Mouse (Mus musculus): ENCODE measurements around the gene Enkd1. TPM values are rescaled to one million over a fixed set of nuclear protein-coding genes. Genes with fewer than 3 reads are reported as not detected.
A peak's percentile ranks its signal among the peaks of the same experiment; 100 is the strongest.

The Enkd1 gene
- polyA plus RNA-seq, 1 experiment from 2014 or later, result 11.6 TPM

- Histone ChIP-seq H3K27ac (no peak overlapping the region), H3K36me3 (replicated peaks; ENCODE audit: control insufficient read depth, insufficient read depth) (peaks cover 18% of the 10 kb centered on the region), H3K4me3 (replicated peaks; ENCODE audit: low read length) (no peak overlapping the region), H3K4me1 (replicated peaks; ENCODE audit: control insufficient read depth, insufficient read depth, low read length) (no peaks in the 10 kb centered on the region), H3K27me3 (ENCODE audit: control insufficient read depth, insufficient read depth, low read length) (no peaks in the 10 kb centered on the region), H3K4me2 (replicated peaks) (no peak overlapping the region), H3K9me3 (ENCODE audit: control insufficient read depth, low read length) (no peaks in the 10 kb centered on the region), H3K9ac (no peak overlapping the region)
- DNase-seq (ENCODE audit: low spot score) (no peak), ATAC-seq (ENCODE audit: low FRiP score) (no peak)
- WGBS, result 65% methylated on average over 8 of the region's 8 CpGs
Observed at GRCm38 (mm10) chr8:105687512-105687911, 20.5 kb downstream of the Enkd1 start.

GRCm38 (mm10) chr8:105686551-105686950, 21.5 kb downstream of the Enkd1 start:
- no peaks in the 10 kb centered on the region for H3K27me3 ChIP-seq (ENCODE audit: control insufficient read depth, insufficient read depth, low read length)
- 66% methylated on average over 6 of the region's 6 CpGs for WGBS
- no peak for ATAC-seq (ENCODE audit: low FRiP score)

GRCm38 (mm10) chr8:105685796-105686308, 22.2 kb downstream of the Enkd1 start, which contains the start of gene Carmil2:
Carmil2 (plus strand) TSS chr8:105686274.
- H3K4me3 ChIP-seq (replicated peaks; ENCODE audit: low read length), result no peak within 1 kb of the TSS
- no peaks in the 10 kb centered on the region for H3K4me1 ChIP-seq (replicated peaks; ENCODE audit: control insufficient read depth, insufficient read depth, low read length)
- H3K9me3 ChIP-seq (ENCODE audit: control insufficient read depth, low read length), result no peaks in the 10 kb centered on the region
- 15% methylated on average over 26 of the region's 26 CpGs for WGBS
- H3K36me3 ChIP-seq (replicated peaks; ENCODE audit: control insufficient read depth, insufficient read depth), result peaks cover 35% of the 10 kb centered on the region
- ATAC-seq (ENCODE audit: low FRiP score) (no peak), DNase-seq (ENCODE audit: low spot score) (no peak)
- no peak within 1 kb of the TSS for H3K27ac ChIP-seq
- H3K9ac ChIP-seq, result no peak within 1 kb of the TSS
- peak within 1 kb of the TSS; percentile 10; the same call in 1 of the 2 replicates for H3K4me2 ChIP-seq (replicated peaks)
- no peaks in the 10 kb centered on the region for H3K27me3 ChIP-seq (ENCODE audit: control insufficient read depth, insufficient read depth, low read length)

More at GRCm38 (mm10) chr8:105686551-105686950, 21.5 kb downstream of the Enkd1 start:
- H3K36me3 ChIP-seq (replicated peaks; ENCODE audit: control insufficient read depth, insufficient read depth), result peaks cover 28% of the 10 kb centered on the region
- no peak overlapping the region for H3K4me3 ChIP-seq (replicated peaks; ENCODE audit: low read length)
- H3K4me2 ChIP-seq (replicated peaks), result no peak overlapping the region
- no peak overlapping the region for H3K27ac ChIP-seq
- no peaks in the 10 kb centered on the region for H3K4me1 ChIP-seq (replicated peaks; ENCODE audit: control insufficient read depth, insufficient read depth, low read length)
- DNase-seq (ENCODE audit: low spot score), result no peak
- no peak overlapping the region for H3K9ac ChIP-seq
- H3K9me3 ChIP-seq (ENCODE audit: control insufficient read depth, low read length), result no peaks in the 10 kb centered on the region

- Histone ChIP-seq H3K4me3 (replicated peaks; ENCODE audit: low read length) (no peak overlapping the region), H3K4me1 (replicated peaks; ENCODE audit: control insufficient read depth, insufficient read depth, low read length) (no peaks in the 10 kb centered on the region), H3K36me3 (replicated peaks; ENCODE audit: control insufficient read depth, insufficient read depth) (peaks cover 40% of the 10 kb centered on the region), H3K4me2 (replicated peaks) (no peak overlapping the region; the same call in 1 of the 2 replicates), H3K27me3 (ENCODE audit: control insufficient read depth, insufficient read depth, low read length) (no peaks in the 10 kb centered on the region), H3K9ac (no peak overlapping the region), H3K9me3 (ENCODE audit: control insufficient read depth, low read length) (no peaks in the 10 kb centered on the region), H3K27ac (no peak overlapping the region)
- 86% methylated on average over 7 of the region's 7 CpGs for WGBS
- ATAC-seq (ENCODE audit: low FRiP score), result no peak
- no peak for DNase-seq (ENCODE audit: low spot score)
Observed at GRCm38 (mm10) chr8:105685325-105685724, 22.7 kb downstream of the Enkd1 start.

- ATAC-seq (ENCODE audit: low FRiP score), result no peak
- H3K9me3 ChIP-seq (ENCODE audit: control insufficient read depth, low read length), result no peaks in the 10 kb centered on the region
- no peak overlapping the region for H3K4me3 ChIP-seq (replicated peaks; ENCODE audit: low read length)
- no peak for DNase-seq (ENCODE audit: low spot score)
- no peak overlapping the region for H3K9ac ChIP-seq
- no peak overlapping the region for H3K4me2 ChIP-seq (replicated peaks)
- H3K27me3 ChIP-seq (ENCODE audit: control insufficient read depth, insufficient read depth, low read length), result no peaks in the 10 kb centered on the region
- peaks cover 98% of the 10 kb centered on the region for H3K36me3 ChIP-seq (replicated peaks; ENCODE audit: control insufficient read depth, insufficient read depth)
- H3K4me1 ChIP-seq (replicated peaks; ENCODE audit: control insufficient read depth, insufficient read depth, low read length), result no peaks in the 10 kb centered on the region
- no peak overlapping the region for H3K27ac ChIP-seq
- WGBS, result 94% methylated on average over 1 of the region's 1 CpGs
Observed at GRCm38 (mm10) chr8:105677891-105678290, 30.1 kb downstream of the Enkd1 start.

DNA sequence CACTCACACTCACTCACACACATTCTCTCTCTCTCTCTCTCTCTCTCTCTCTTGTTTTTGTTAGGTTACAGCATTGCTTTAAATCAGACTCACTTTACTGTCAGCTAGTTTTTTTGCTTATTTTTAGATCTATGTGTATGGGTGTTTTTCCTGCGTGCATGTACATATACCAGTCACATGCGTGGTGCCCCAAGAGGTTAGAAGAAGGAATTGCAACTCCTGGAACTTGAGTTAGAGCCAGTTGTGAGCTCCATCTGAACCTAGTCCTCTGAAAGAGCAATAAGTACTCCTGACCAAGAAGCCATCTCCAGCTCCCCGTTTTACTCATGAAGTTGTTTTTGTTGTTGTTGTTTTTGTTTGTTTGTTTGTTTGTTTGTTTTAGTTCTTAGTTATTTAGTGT, 46.8 kb downstream of the Enkd1 start:
- H3K27ac ChIP-seq, result no peak overlapping the region
- H3K4me2 ChIP-seq (replicated peaks), result no peak overlapping the region
- H3K4me3 ChIP-seq (replicated peaks; ENCODE audit: low read length), result no peak overlapping the region
- 80% methylated on average over 3 of the region's 3 CpGs for WGBS
- DNase-seq (ENCODE audit: low spot score) (no peak), ATAC-seq (ENCODE audit: low FRiP score) (no peak)
- no peak overlapping the region for H3K9ac ChIP-seq
- H3K27me3 ChIP-seq (ENCODE audit: control insufficient read depth, insufficient read depth, low read length), result no peaks in the 10 kb centered on the region
- no peaks in the 10 kb centered on the region for H3K9me3 ChIP-seq (ENCODE audit: control insufficient read depth, low read length)
- no peaks in the 10 kb centered on the region for H3K4me1 ChIP-seq (replicated peaks; ENCODE audit: control insufficient read depth, insufficient read depth, low read length)
- H3K36me3 ChIP-seq (replicated peaks; ENCODE audit: control insufficient read depth, insufficient read depth), result peaks cover 24% of the 10 kb centered on the region

GRCm38 (mm10) chr8:105657641-105658040, 50.4 kb downstream of the Enkd1 start:
- ATAC-seq (ENCODE audit: low FRiP score) (no peak), DNase-seq (ENCODE audit: low spot score) (no peak)

More at GRCm38 (mm10) chr8:105657641-105658040, 50.4 kb downstream of the Enkd1 start:
- Histone ChIP-seq H3K9me3 (ENCODE audit: control insufficient read depth, low read length) (no peaks in the 10 kb centered on the region), H3K9ac (no peak overlapping the region), H3K4me3 (replicated peaks; ENCODE audit: low read length) (no peak overlapping the region), H3K4me1 (replicated peaks; ENCODE audit: control insufficient read depth, insufficient read depth, low read length) (no peaks in the 10 kb centered on the region), H3K36me3 (replicated peaks; ENCODE audit: control insufficient read depth, insufficient read depth) (peaks cover 10% of the 10 kb centered on the region), H3K4me2 (replicated peaks) (no peak overlapping the region), H3K27ac (no peak overlapping the region), H3K27me3 (ENCODE audit: control insufficient read depth, insufficient read depth, low read length) (no peaks in the 10 kb centered on the region)

Other genes starting within 250 kb of the Enkd1 start
- 204 and 207 TPM in 2 replicates for gene Tppp3, start 236.7 kb downstream of the Enkd1 start, polyA plus RNA-seq (2014; fragmentation: Nextera tagmentation; extraction: Ambion mirVana)
- 32.7 and 33.1 TPM in 2 replicates for gene Zdhhc1, start 211.3 kb downstream of the Enkd1 start, polyA plus RNA-seq (2014; fragmentation: Nextera tagmentation; extraction: Ambion mirVana)
- 6.1 and 7.0 TPM in 2 replicates for gene Hsd11b2, start 189.5 kb downstream of the Enkd1 start, polyA plus RNA-seq (2014; fragmentation: Nextera tagmentation; extraction: Ambion mirVana)
- 231 and 245 TPM in 2 replicates for gene Atp6v0d1, start 142.2 kb downstream of the Enkd1 start, polyA plus RNA-seq (2014; fragmentation: Nextera tagmentation; extraction: Ambion mirVana)
- 30.6 and 32.6 TPM in 2 replicates for gene Ripor1, start 103.0 kb downstream of the Enkd1 start, polyA plus RNA-seq (2014; fragmentation: Nextera tagmentation; extraction: Ambion mirVana)
- 76.9 and 79.1 TPM in 2 replicates for gene Ctcf, start 71.6 kb downstream of the Enkd1 start, polyA plus RNA-seq (2014; fragmentation: Nextera tagmentation; extraction: Ambion mirVana)
- gene Agrp, start 70.8 kb downstream of the Enkd1 start, polyA plus RNA-seq (2014; fragmentation: Nextera tagmentation; extraction: Ambion mirVana), result 0.84 TPM in 1 of 2 replicates, not detected in the other
- gene Carmil2, start 21.9 kb downstream of the Enkd1 start, polyA plus RNA-seq (2014; fragmentation: Nextera tagmentation; extraction: Ambion mirVana), result 22.3 and 24.4 TPM in 2 replicates
- 71.3 and 78.1 TPM in 2 replicates for gene Acd, start 7.1 kb downstream of the Enkd1 start, polyA plus RNA-seq (2014; fragmentation: Nextera tagmentation; extraction: Ambion mirVana)
- gene Pard6a, start 7.1 kb downstream of the Enkd1 start, polyA plus RNA-seq (2014; fragmentation: Nextera tagmentation; extraction: Ambion mirVana), result 53.7 and 56.2 TPM in 2 replicates
- gene 4933405L10Rik, start 555 bp downstream of the Enkd1 start, polyA plus RNA-seq (2014; fragmentation: Nextera tagmentation; extraction: Ambion mirVana), result 0.22 and 0.27 TPM in 2 replicates
- 62.7 and 71.7 TPM in 2 replicates for gene Gfod2, start 50.5 kb upstream of the Enkd1 start, polyA plus RNA-seq (2014; fragmentation: Nextera tagmentation; extraction: Ambion mirVana)
- gene Ranbp10, start 119.1 kb upstream of the Enkd1 start, polyA plus RNA-seq (2014; fragmentation: Nextera tagmentation; extraction: Ambion mirVana), result 9.1 and 10.4 TPM in 2 replicates
- gene Tsnaxip1, start 119.5 kb upstream of the Enkd1 start, polyA plus RNA-seq (2014; fragmentation: Nextera tagmentation; extraction: Ambion mirVana), result 0.64 and 1.4 TPM in 2 replicates
- gene Cenpt, start 145.1 kb upstream of the Enkd1 start, polyA plus RNA-seq (2014; fragmentation: Nextera tagmentation; extraction: Ambion mirVana), result 46.3 and 51.7 TPM in 2 replicates
- 46.2 and 51.2 TPM in 2 replicates for gene Thap11, start 146.9 kb upstream of the Enkd1 start, polyA plus RNA-seq (2014; fragmentation: Nextera tagmentation; extraction: Ambion mirVana)
- gene Nutf2, start 152.4 kb upstream of the Enkd1 start, polyA plus RNA-seq (2014; fragmentation: Nextera tagmentation; extraction: Ambion mirVana), result 181 TPM in 2 replicates
- gene Edc4, start 172.7 kb upstream of the Enkd1 start, polyA plus RNA-seq (2014; fragmentation: Nextera tagmentation; extraction: Ambion mirVana), result 40.1 and 46.6 TPM in 2 replicates
- gene Nrn1l, start 185.4 kb upstream of the Enkd1 start, polyA plus RNA-seq (2014; fragmentation: Nextera tagmentation; extraction: Ambion mirVana), result 1.4 TPM in 1 of 2 replicates, not detected in the other
- gene Pskh1, start 192.2 kb upstream of the Enkd1 start, polyA plus RNA-seq (2014; fragmentation: Nextera tagmentation; extraction: Ambion mirVana), result 8.2 and 11.0 TPM in 2 replicates
- 2.9 and 3.2 TPM in 2 replicates for gene Ctrl, start 225.7 kb upstream of the Enkd1 start, polyA plus RNA-seq (2014; fragmentation: Nextera tagmentation; extraction: Ambion mirVana)
- gene Psmb10, start 230.2 kb upstream of the Enkd1 start, polyA plus RNA-seq (2014; fragmentation: Nextera tagmentation; extraction: Ambion mirVana), result 70.1 and 79.8 TPM in 2 replicates
- gene Lcat, start 235.2 kb upstream of the Enkd1 start, polyA plus RNA-seq (2014; fragmentation: Nextera tagmentation; extraction: Ambion mirVana), result 3.2 and 3.3 TPM in 2 replicates